Mouse (Mus musculus) midbrain, embryonic 14.5 days (tissue): ENCODE data around the gene Psmd11. TPM values are rescaled to one million over a fixed set of nuclear protein-coding genes. Genes with fewer than 3 reads are reported as not detected.
"Not testable (repeated sequence)": the region's sequence is repeated elsewhere in the genome, so short reads cannot be mapped to it uniquely, and the experiment has no call there.

Experiments
- ATAC-seq: fragments of 200-750 bp; cut with Nextera tagmentation; 2 replicates; pipeline ENCODE4 v1.8.0; 2017; ENCODE audit warnings: moderate number of reproducible peaks, moderate library complexity; ENCODE audit not compliant: low FRiP score, low TSS enrichment
- DNase-seq: peaks from one replicate; pipeline ENCODE4 v3.0.0-alpha.2; 2015
- H3K27ac ChIP-seq: fragments of 300-500 bp; sonication (generic); replicated peaks from 2 replicates; pipeline ENCODE4 v1.5.1; 2014; ENCODE audit warnings: mild to moderate bottlenecking, low read depth, low read length, moderate library complexity
- H3K27me3 ChIP-seq: fragments of 300-500 bp; sonication (generic); 2 replicates; pipeline ENCODE4 v1.6.1; 2014; ENCODE audit warnings: low read length, control low read depth, mixed read lengths; ENCODE audit not compliant: control insufficient read depth, insufficient read depth
- H3K36me3 ChIP-seq: fragments of 300-500 bp; sonication (generic); 2 replicates; pipeline ENCODE4 v1.6.1; 2014; ENCODE audit warnings: low read length, control low read depth; ENCODE audit not compliant: control insufficient read depth, insufficient read depth
- H3K4me1 ChIP-seq: fragments of 300-500 bp; sonication (generic); 2 replicates; pipeline ENCODE4 v1.6.1; 2014; ENCODE audit warnings: mild to moderate bottlenecking, antibody characterized with exemption, low read length, control low read depth; ENCODE audit not compliant: control insufficient read depth, insufficient read depth
- H3K4me2 ChIP-seq: fragments of 300-500 bp; sonication (generic); 2 replicates; pipeline ENCODE4 v1.6.1; 2014; ENCODE audit warnings: mild to moderate bottlenecking, low read length, moderate library complexity
- H3K4me3 ChIP-seq: fragments of 300-500 bp; sonication (generic); replicated peaks from 2 replicates; pipeline ENCODE4 v1.5.1; 2014; ENCODE audit warnings: low read depth, low read length
- H3K9ac ChIP-seq: fragments of 300-500 bp; sonication (generic); replicated peaks from 2 replicates; pipeline ENCODE4 v1.6.1; 2014; ENCODE audit warnings: mild to moderate bottlenecking, low read length, moderate library complexity
- H3K9me3 ChIP-seq: fragments of 300-500 bp; sonication (generic); 2 replicates; pipeline ENCODE4 v1.6.1; 2016; ENCODE audit warnings: low read length, control low read depth, mixed read lengths; ENCODE audit not compliant: control insufficient read depth
- WGBS: fragments of 180-500 bp; shearing (Covaris S2); extraction: QIAGEN DNeasy Blood & Tissue Kit; methylation state at CpG from one replicate; pipeline ENCODE4 v1.1.7; 2014; 5-methylcytosine and 5-hydroxymethylcytosine counted together
- polyA plus RNA-seq: library from polyadenylated mRNA; unstranded; fragments of >200 nt; fragmentation: Nextera tagmentation; extraction: Ambion mirVana; gene quantifications from 2 replicates; pipeline ENCODE4 v1.2.1, GENCODE M21; 2014

Gene Psmd11
- polyA plus RNA-seq, 1 experiment from 2014 or later: 299 TPM

DNA sequence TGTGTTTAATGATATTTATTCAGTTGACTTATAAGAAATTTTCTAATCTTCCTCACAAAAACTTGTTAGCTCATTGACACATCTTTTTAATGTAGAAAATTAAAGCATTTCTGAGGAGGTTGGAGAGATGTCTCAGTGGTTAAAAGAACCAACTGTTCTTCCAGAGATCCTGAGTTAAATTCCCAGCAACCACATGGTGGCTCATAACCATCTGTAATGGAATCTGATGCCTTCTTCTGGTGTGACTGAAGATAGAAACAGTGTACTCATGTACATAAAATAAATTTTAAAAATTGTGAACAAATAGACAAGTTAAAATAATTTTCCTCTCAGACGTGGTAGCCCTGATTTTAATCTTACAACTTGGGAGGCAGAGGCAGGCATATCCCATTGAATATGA lies 38.5 kb upstream of the Psmd11 start:
- WGBS: 89% methylated on average over 1 of the region's 1 CpGs
- no peak for ATAC-seq
- H3K36me3 ChIP-seq: peaks cover 63% of the 10 kb centered on the region

DNA sequence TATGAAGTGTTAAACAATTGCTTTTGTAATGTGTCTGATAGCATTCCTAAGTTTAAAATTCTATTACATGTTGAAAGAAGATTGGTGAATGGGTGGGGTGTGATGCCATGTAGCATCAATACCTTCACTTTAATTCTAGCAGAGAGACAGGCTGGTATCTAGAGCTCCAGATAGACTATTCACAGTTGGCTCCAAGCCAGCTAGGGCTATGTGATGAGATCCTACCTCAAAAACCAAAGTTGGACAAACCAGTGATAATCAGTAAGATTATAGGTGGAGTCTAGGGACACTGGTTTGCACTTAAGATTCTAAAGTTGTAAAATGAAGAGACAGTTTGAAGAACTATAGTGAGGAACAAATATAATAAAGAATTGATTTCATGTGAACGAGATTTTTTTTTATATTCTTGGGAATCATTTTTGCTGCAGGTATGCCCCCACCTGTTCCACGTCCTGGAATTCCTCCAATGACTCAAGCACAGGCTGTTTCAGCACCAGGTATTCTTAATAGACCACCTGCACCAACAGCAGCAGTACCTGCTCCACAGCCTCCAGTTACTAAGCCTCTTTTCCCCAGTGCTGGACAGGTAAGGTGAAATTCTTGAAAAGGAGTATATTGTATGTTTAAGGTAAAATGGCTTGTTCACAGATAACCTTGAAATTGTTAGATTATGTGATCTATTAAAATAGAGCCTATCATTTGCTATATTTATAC lies 36.9 kb upstream of the Psmd11 start:
- H3K36me3 ChIP-seq: peaks cover 76% of the 10 kb centered on the region
- no peak overlapping the region for H3K9ac ChIP-seq
- H3K4me3 ChIP-seq: no peak overlapping the region
- WGBS: 97% methylated on average over 2 of the region's 2 CpGs
- H3K27me3 ChIP-seq: no peaks in the 10 kb centered on the region
- H3K27ac ChIP-seq: no peak overlapping the region
- DNase-seq: no peak
- H3K4me1 ChIP-seq: peaks cover 9% of the 10 kb centered on the region
- ATAC-seq: no peak
- no peaks in the 10 kb centered on the region for H3K9me3 ChIP-seq
- H3K4me2 ChIP-seq: no peak overlapping the region

More for the DNA sequence above, 38.5 kb upstream of the Psmd11 start:
- H3K4me3 ChIP-seq: no peak overlapping the region
- no peaks in the 10 kb centered on the region for H3K9me3 ChIP-seq
- no peaks in the 10 kb centered on the region for H3K27me3 ChIP-seq
- no peak overlapping the region for H3K27ac ChIP-seq
- H3K9ac ChIP-seq: no peak overlapping the region
- no peak for DNase-seq
- peaks cover 26% of the 10 kb centered on the region for H3K4me1 ChIP-seq
- no peak overlapping the region for H3K4me2 ChIP-seq

DNA sequence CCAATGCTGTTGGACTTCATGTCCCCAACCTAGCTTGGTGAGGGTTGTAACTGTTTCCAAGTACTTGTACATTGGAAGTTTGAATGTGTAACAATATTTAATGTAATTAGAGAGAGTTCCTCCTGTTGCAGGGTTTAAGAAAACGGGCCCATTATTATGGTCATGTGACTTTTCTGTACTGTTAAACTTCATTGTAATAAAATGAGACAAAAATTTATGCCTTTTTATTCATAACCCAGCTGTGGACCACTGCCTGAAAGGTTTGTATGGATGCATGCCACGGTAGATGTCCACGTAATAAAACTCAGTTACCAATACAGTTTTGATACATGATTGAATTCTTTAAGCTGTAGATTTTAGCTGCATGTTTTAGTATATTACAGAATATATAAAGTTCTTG lies 32.5 kb upstream of the Psmd11 start:
- DNase-seq (no peak), ATAC-seq (no peak)
- Histone ChIP-seq H3K4me1 (no peaks in the 10 kb centered on the region), H3K9ac (no peak overlapping the region), H3K9me3 (no peaks in the 10 kb centered on the region), H3K27ac (no peak overlapping the region), H3K27me3 (no peaks in the 10 kb centered on the region), H3K4me3 (no peak overlapping the region), H3K4me2 (no peak overlapping the region), H3K36me3 (peaks cover 83% of the 10 kb centered on the region)
- WGBS: 96% methylated on average over 3 of the region's 3 CpGs

DNA sequence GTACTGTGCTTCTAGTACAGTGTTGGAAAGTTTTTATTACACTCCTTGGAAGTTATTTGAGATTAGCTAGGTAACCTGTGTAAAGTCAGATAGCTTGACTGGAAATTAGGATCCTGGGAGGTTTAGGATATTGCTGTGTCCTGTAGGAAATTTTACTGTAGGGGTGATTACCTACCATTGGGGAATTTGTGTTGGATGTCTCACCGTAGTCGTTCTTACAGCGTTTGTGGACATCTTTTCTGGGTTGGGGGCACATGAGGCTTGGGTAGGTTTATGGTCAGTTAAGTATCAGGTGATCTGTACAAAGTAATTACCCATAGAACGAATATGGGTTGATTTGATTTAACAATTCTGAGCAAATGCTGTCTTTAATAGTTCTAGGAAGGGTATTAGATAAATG lies 31.8 kb upstream of the Psmd11 start:
- Histone ChIP-seq H3K36me3 (peaks cover 81% of the 10 kb centered on the region), H3K27me3 (no peaks in the 10 kb centered on the region), H3K9ac (no peak overlapping the region), H3K27ac (no peak overlapping the region), H3K4me2 (no peak overlapping the region), H3K4me3 (no peak overlapping the region), H3K4me1 (no peaks in the 10 kb centered on the region), H3K9me3 (no peaks in the 10 kb centered on the region)
- DNase-seq (no peak), ATAC-seq (no peak)
- 97% methylated on average over 4 of the region's 4 CpGs for WGBS

DNA sequence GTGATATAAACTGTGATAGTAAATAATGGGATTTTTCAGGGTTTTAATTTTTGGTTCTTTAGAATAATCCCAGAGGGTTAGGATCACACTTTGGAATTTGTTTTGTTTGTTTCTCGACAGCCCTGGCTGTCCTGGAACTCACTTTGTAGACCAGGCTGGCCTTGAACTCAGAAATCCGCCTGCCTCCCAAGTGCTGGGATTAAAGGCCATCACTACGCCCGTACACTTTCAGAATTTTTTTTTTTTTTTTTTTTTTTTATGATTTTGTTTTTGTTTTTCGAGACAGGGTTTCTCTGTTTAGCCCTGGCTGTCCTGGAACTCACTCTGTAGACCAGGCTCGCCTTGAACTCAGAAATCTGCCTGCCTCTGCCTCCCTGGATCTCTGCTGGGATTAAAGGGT lies 20.5 kb upstream of the Psmd11 start:
- not testable (repeated sequence) for ATAC-seq
- 98% methylated on average over 6 of the region's 6 CpGs for WGBS
- peaks cover 67% of the 10 kb centered on the region for H3K36me3 ChIP-seq

DNA sequence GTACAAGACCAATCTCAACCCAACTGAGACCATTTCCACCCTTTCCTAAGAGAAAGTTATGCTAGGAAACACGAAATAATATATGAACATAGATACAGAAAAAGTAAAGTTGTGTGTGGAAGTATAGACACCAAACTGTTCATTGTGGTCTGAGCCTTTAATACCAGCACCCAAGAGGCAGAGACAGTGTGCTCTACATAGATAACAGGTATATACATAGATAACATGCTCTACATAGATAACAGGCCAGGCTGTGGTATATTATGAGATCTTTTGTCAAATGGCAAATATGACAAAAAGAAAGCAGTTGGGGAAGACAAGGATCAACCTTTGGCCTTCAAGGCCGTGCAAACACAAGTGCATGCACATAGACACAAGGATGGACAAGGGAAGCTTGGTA lies 18.0 kb upstream of the Psmd11 start:
- no peak overlapping the region for H3K4me2 ChIP-seq
- H3K36me3 ChIP-seq: peaks cover 59% of the 10 kb centered on the region
- no peak for ATAC-seq
- H3K9ac ChIP-seq: no peak overlapping the region
- no peak overlapping the region for H3K4me3 ChIP-seq
- no peaks in the 10 kb centered on the region for H3K9me3 ChIP-seq
- H3K4me1 ChIP-seq: no peaks in the 10 kb centered on the region
- no peak for DNase-seq
- WGBS: 92% methylated on average over 2 of the region's 2 CpGs
- no peaks in the 10 kb centered on the region for H3K27me3 ChIP-seq
- H3K27ac ChIP-seq: no peak overlapping the region

More for the DNA sequence above, 20.5 kb upstream of the Psmd11 start:
- not testable (repeated sequence) for H3K9ac ChIP-seq, DNase-seq, H3K4me2 ChIP-seq, H3K9me3 ChIP-seq, H3K4me1 ChIP-seq, H3K4me3 ChIP-seq, H3K27me3 ChIP-seq, H3K27ac ChIP-seq

DNA sequence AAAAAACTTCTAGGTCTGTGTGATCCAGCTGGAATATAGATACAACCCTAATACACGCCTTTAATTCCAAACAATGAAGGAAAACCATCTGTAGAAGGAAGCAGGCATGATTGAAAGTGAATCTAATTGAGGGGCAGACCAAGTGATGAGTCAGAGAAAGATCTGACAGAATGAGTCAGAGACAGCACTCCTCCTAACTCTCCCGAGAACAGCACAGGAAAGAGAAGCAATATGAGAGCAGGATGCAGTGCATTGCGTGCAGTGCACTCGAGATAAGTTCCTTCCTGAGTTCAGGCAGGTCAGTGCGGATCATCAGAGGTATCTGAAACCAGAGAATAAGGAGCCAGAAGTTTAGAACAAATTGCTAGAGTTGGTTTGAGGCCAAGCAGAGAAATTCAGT lies 11.3 kb upstream of the Psmd11 start:
- Histone ChIP-seq H3K27ac (no peak overlapping the region), H3K4me2 (no peak overlapping the region), H3K27me3 (no peaks in the 10 kb centered on the region), H3K4me1 (no peaks in the 10 kb centered on the region), H3K4me3 (no peak overlapping the region), H3K36me3 (peaks cover 16% of the 10 kb centered on the region), H3K9me3 (peaks cover 7% of the 10 kb centered on the region; the same call in 1 of the 2 replicates), H3K9ac (no peak overlapping the region)
- WGBS: 92% methylated on average over 5 of the region's 5 CpGs
- DNase-seq: no peak
- ATAC-seq: no peak

DNA sequence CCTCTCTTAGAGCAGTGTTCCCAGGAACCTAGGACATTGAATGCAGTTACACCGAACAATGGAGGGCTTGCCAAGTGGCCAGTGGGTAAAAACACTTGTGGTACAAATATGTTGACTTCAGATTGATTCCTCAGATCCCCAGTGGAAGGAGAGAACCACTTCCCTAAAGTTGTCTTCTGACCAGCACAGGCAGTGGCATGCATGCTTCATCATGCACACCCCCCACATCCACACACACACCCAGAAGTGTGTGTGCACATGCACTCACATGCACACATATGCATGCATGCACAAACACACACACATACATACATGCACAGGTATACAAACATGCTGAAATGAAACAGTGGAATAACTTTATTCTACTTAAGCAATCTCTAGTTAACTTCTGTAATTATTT lies 8.7 kb upstream of the Psmd11 start:
- Histone ChIP-seq H3K4me3 (no peak overlapping the region), H3K36me3 (peaks cover 12% of the 10 kb centered on the region), H3K27ac (no peak overlapping the region), H3K4me2 (no peak overlapping the region), H3K9me3 (peaks cover 7% of the 10 kb centered on the region; the same call in 1 of the 2 replicates), H3K27me3 (no peaks in the 10 kb centered on the region), H3K9ac (no peak overlapping the region), H3K4me1 (no peaks in the 10 kb centered on the region)
- no peak for DNase-seq
- 93% methylated on average over 1 of the region's 1 CpGs for WGBS
- no peak for ATAC-seq
